Mouse (Mus musculus): ENCODE data around the gene Slc8a3.

Gene Slc8a3

GRCm38 (mm10) chr12:81241096-81241495, 91.9 kb downstream of the Slc8a3 start:
- no peak for DNase-seq (ENCODE audit: extremely low read depth, insufficient read length, low spot score)

- DNase-seq (ENCODE audit: extremely low read depth, insufficient read length, low spot score), result no peak
These were observed 95.8 kb downstream of the Slc8a3 start for GRCm38 (mm10) chr12:81237158-81237557.

GRCm38 (mm10) chr12:81235456-81236330, 97.3 kb downstream of the Slc8a3 start:
- DNase-seq (ENCODE audit: extremely low read depth, insufficient read length, low spot score), result no peak

- no peak for DNase-seq (ENCODE audit: extremely low read depth, insufficient read length, low spot score)
These were observed 99.1 kb downstream of the Slc8a3 start for GRCm38 (mm10) chr12:81233746-81234380.

GRCm38 (mm10) chr12:81227767-81228460, 105.1 kb downstream of the Slc8a3 start:
- no peak for DNase-seq (ENCODE audit: extremely low read depth, insufficient read length, low spot score)

GRCm38 (mm10) chr12:81226590-81226989, 106.4 kb downstream of the Slc8a3 start:
- DNase-seq (ENCODE audit: extremely low read depth, insufficient read length, low spot score), result no peak

GRCm38 (mm10) chr12:81225966-81226577, 106.9 kb downstream of the Slc8a3 start:
- DNase-seq (ENCODE audit: extremely low read depth, insufficient read length, low spot score), result no peak

GRCm38 (mm10) chr12:81224843-81225242, 108.1 kb downstream of the Slc8a3 start:
- DNase-seq (ENCODE audit: extremely low read depth, insufficient read length, low spot score), result no peak

GRCm38 (mm10) chr12:81223276-81223675, 109.7 kb downstream of the Slc8a3 start:
- DNase-seq (ENCODE audit: extremely low read depth, insufficient read length, low spot score), result no peak

- no peak for DNase-seq (ENCODE audit: extremely low read depth, insufficient read length, low spot score)
These were observed 113.6 kb downstream of the Slc8a3 start for GRCm38 (mm10) chr12:81219339-81219738.

GRCm38 (mm10) chr12:81208559-81208958, 124.4 kb downstream of the Slc8a3 start:
- DNase-seq (ENCODE audit: extremely low read depth, insufficient read length, low spot score), result no peak

GRCm38 (mm10) chr12:81205619-81206560, 127.1 kb downstream of the Slc8a3 start:
- DNase-seq (ENCODE audit: extremely low read depth, insufficient read length, low spot score), result no peak

GRCm38 (mm10) chr12:81203226-81203625, 129.8 kb downstream of the Slc8a3 start:
- no peak for DNase-seq (ENCODE audit: extremely low read depth, insufficient read length, low spot score)

- peak; percentile 56 for DNase-seq (ENCODE audit: extremely low read depth, insufficient read length, low spot score)
These were observed 133.6 kb downstream of the Slc8a3 start for GRCm38 (mm10) chr12:81199280-81199955.

- no peak for DNase-seq (ENCODE audit: extremely low read depth, insufficient read length, low spot score)
These were observed 135.4 kb downstream of the Slc8a3 start for GRCm38 (mm10) chr12:81197468-81198075.

- DNase-seq (ENCODE audit: extremely low read depth, insufficient read length, low spot score), result no peak
These were observed 139.0 kb downstream of the Slc8a3 start for GRCm38 (mm10) chr12:81193968-81194367.

GRCm38 (mm10) chr12:81189636-81190035, 143.3 kb downstream of the Slc8a3 start:
- DNase-seq (ENCODE audit: extremely low read depth, insufficient read length, low spot score), result no peak

GRCm38 (mm10) chr12:81188996-81189395, 144.0 kb downstream of the Slc8a3 start:
- no peak for DNase-seq (ENCODE audit: extremely low read depth, insufficient read length, low spot score)

GRCm38 (mm10) chr12:81188423-81188822, 144.6 kb downstream of the Slc8a3 start:
- DNase-seq (ENCODE audit: extremely low read depth, insufficient read length, low spot score), result no peak
